Mouse (Mus musculus) liver, postnatal 0 days (tissue): ENCODE results near the gene Hist1h4c.

Experiments used
- CTCF ChIP-seq: sonication (generic); IDR thresholded peaks from 2 replicates; pipeline ENCODE4 v1.5.1; 2016; ENCODE audit warnings: antibody characterized with exemption, low read depth
- EP300 ChIP-seq: IDR thresholded peaks from 2 replicates; pipeline ENCODE4 v1.6.1; 2016; ENCODE audit warnings: antibody characterized with exemption, low read depth, mild to moderate bottlenecking

DNA sequence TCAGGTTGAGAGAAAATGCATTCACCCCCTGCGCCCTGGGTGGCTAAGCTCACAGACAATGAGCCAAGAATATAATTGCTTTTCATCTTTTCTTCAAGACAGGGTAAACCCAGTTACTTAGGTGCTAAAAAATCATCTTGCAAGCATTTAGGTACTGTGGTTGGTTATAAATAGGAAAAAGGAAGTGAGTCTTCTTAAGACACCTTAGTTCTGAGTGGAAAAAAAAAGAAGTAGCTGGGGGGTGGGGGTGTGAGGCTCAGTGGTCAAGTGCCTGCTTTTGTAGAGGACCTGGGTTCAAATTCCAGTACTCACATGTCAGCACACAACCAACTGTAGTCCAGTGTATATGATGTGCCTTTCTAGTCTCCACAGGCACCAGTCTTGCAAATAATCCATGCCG lies 9.3 kb downstream of the Hist1h4c start:
- TF ChIP-seq EP300 (no peak), CTCF (no peak)
